ENCODE assay signal across 9 mouse cellular contexts in genomic region chr7:120098403-120098802, GRCm38 (mm10). TPM values are rescaled to one million over a fixed set of nuclear protein-coding genes. Genes with fewer than 3 reads are reported as not detected.
A peak's percentile ranks its signal among the peaks of the same experiment; 100 is the strongest.
DNase-seq lines count a peak whose midpoint lies in the region; ATAC-seq and TF ChIP-seq lines count a peak whose summit lies in the region.
"Had no signal": no experiment of that assay in that cellular context is flagged by ENCODE, and none has a peak within 500 bp of the region (broad histone marks: within the 10 kb centered on the region; RNA-seq: fewer than 3 reads in every experiment).

No protein-coding gene starts in this region.

- no peak overlapping the region for H3K4me3 ChIP-seq in ES-Bruce4 (ENCODE audit: low read depth, low read length)
- no peak overlapping the region for H3K4me3 ChIP-seq in lung, embryonic 14.5 days (ENCODE audit: low read depth, low read length)
- H3K4me3 ChIP-seq: heart, embryonic 15.5 days had no signal

- H3K9me3 ChIP-seq in ES-Bruce4 (replicated peaks; ENCODE audit: control insufficient read depth, insufficient read depth, low read length, poor library complexity, severe bottlenecking), result no peaks in the 10 kb centered on the region
- H3K9me3 ChIP-seq in lung, embryonic 14.5 days (ENCODE audit: low read depth, low read length), result no peaks in the 10 kb centered on the region
- H3K9me3 ChIP-seq: heart, embryonic 15.5 days had no signal

- H3K27ac ChIP-seq in ES-Bruce4 (ENCODE audit: insufficient read depth, low read length), result no peak overlapping the region
- H3K27ac ChIP-seq in lung, embryonic 14.5 days (ENCODE audit: low read depth), result no peak overlapping the region
- H3K27ac ChIP-seq: heart, embryonic 15.5 days had no signal

- no peaks in the 10 kb centered on the region for H3K36me3 ChIP-seq in ES-Bruce4 (ENCODE audit: control insufficient read depth, insufficient read depth, low read length, poor library complexity, severe bottlenecking)
- H3K36me3 ChIP-seq in lung, embryonic 14.5 days (ENCODE audit: insufficient read depth), result no peaks in the 10 kb centered on the region
- H3K36me3 ChIP-seq: heart, embryonic 15.5 days had no signal

- no peak for ATAC-seq in lung, embryonic 14.5 days (ENCODE audit: insufficient read depth)

- H3K27me3 ChIP-seq in ES-Bruce4 (ENCODE audit: control insufficient read depth, insufficient read depth, low read length, poor library complexity, severe bottlenecking), result no peaks in the 10 kb centered on the region
- H3K27me3 ChIP-seq in lung, embryonic 14.5 days (ENCODE audit: insufficient read depth, low read length), result no peaks in the 10 kb centered on the region
- H3K27me3 ChIP-seq: heart, embryonic 15.5 days had no signal

- peak; percentile 53 for DNase-seq in 416B (ENCODE audit: low read depth)
- peak; percentile 31 for DNase-seq in cerebellum, adult 11-12 months
- DNase-seq in gastrocnemius, adult 18-20 months (ENCODE audit: low spot score), result peak; percentile 75
- DNase-seq in kidney, postnatal 25 days, result peak; percentile 82 to 89
- DNase-seq in lung, embryonic 14.5 days, result peak; percentile 91
- peak; percentile 68 for DNase-seq in right cerebral cortex, postnatal 4 days
- no peak for DNase-seq in T-cell, adult 2 months (ENCODE audit: low spot score)

- peaks cover 4% of the 10 kb centered on the region for H3K4me1 ChIP-seq in ES-Bruce4 (ENCODE audit: control insufficient read depth, insufficient read depth, low read length)
- peaks cover 5% of the 10 kb centered on the region; the same call in 1 of the 2 replicates for H3K4me1 ChIP-seq in lung, embryonic 14.5 days (ENCODE audit: insufficient read depth)

- TF ChIP-seq EP300 in ES-Bruce4 (IDR thresholded peaks at IDR 0.05; ENCODE audit: insufficient read depth, low read depth, low read length), result no peak

- TF ChIP-seq CTCF in ES-Bruce4 (IDR thresholded peaks at IDR 0.05; ENCODE audit: low read depth, low read length), result peak; percentile 95
- peak; percentile 86 for TF ChIP-seq CTCF in lung, embryonic 14.5 days (IDR thresholded peaks at IDR 0.05; ENCODE audit: low read depth)

- TF ChIP-seq POLR2A in ES-Bruce4 (IDR thresholded peaks at IDR 0.05; ENCODE audit: insufficient read depth, low read length), result no peak

- 23% methylated on average over 9 of the region's 9 CpGs for WGBS in lung, embryonic 14.5 days

- H3K4me2 ChIP-seq in lung, embryonic 14.5 days, result no peak overlapping the region
- H3K4me2 ChIP-seq: heart, embryonic 15.5 days had no signal

- H3K9ac ChIP-seq in ES-Bruce4 (ENCODE audit: low read depth, poor library complexity, severe bottlenecking), result no peak overlapping the region
- H3K9ac ChIP-seq in lung, embryonic 14.5 days, result no peak overlapping the region
- H3K9ac ChIP-seq: heart, embryonic 15.5 days had no signal

RNA-seq across cellular contexts. Expression of gene Dnah3, which starts 3.3 kb away (rescaled TPM):
- polyA plus RNA-seq in ES-Bruce4 (2011; ENCODE audit: insufficient read depth, insufficient read length, low read depth, missing spikeins), result not detected in 2 replicates
- total RNA-seq in gastrocnemius, adult 18-20 months (2021), result under 1 TPM; 0.02 to 0.30 TPM
- polyA plus RNA-seq in lung, embryonic 14.5 days (2014; fragmentation: Nextera tagmentation; extraction: Ambion mirVana), result 0.05 TPM in 1 of 2 replicates, not detected in the other

RNA-seq across cellular contexts. Expression of gene Tmem159, which starts 3.8 kb away (rescaled TPM):
- polyA plus RNA-seq in ES-Bruce4 (2011; ENCODE audit: insufficient read depth, insufficient read length, low read depth, missing spikeins), result 13.7 and 14.5 TPM in 2 replicates
- 10 to 100 TPM; 11.4 to 17.4 TPM for total RNA-seq in gastrocnemius, adult 18-20 months (2021)
- 33.5 and 36.1 TPM in 2 replicates for polyA plus RNA-seq in lung, embryonic 14.5 days (2014; fragmentation: Nextera tagmentation; extraction: Ambion mirVana)

RNA-seq across cellular contexts. Expression of gene Zp2, which starts 46.7 kb away (rescaled TPM):
- polyA plus RNA-seq in ES-Bruce4 (2011; ENCODE audit: insufficient read depth, insufficient read length, low read depth, missing spikeins), result not detected in 2 replicates
- under 1 TPM; 0.09 to 0.43 TPM for total RNA-seq in gastrocnemius, adult 18-20 months (2021)
- polyA plus RNA-seq in lung, embryonic 14.5 days (2014; fragmentation: Nextera tagmentation; extraction: Ambion mirVana), result not detected in 2 replicates
